Mouse (Mus musculus): Measurements from ENCODE around the gene Mia.

Gene Mia

DNA sequence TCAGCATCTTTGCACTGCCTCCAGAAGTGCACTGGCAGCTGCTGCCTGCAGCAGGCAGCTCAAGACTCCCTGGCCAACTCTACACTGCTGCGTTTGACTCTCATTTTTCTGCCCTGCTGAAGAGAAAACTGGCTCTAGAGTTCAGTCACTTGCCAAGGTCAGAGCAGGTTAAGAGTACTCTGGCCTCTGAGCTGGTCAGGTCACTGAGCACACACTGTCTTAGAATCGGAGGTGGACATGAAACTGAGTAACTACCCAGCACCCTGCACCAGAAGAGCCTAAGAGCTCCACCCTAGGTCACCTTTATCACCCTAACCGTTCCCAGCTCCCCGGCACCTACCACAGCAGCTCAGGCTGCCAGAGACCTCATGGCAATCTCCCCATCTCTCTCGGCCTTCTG, 5.0 kb upstream of the Mia start:
- no peak for DNase-seq (ENCODE audit: low spot score)

DNA sequence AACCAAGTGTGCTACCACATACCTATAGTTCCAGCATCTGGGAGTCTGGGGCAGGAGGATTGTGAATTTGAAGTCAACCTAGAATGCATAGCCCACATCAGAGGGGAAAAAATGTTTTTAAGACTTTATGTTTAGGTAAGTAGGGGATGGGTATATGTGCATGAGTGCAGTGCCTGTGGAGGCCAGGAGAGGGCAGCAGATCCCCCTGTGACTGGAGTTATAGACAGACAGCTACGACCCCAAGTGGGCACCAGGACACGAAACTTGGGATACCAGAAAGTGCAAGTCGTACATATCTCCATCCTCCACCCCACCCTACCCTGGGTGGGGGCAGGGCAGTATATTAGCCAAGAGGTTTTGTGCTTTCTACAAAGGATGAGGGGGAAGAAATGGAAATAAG, 4.0 kb upstream of the Mia start:
- DNase-seq (ENCODE audit: low spot score) = no peak

DNA sequence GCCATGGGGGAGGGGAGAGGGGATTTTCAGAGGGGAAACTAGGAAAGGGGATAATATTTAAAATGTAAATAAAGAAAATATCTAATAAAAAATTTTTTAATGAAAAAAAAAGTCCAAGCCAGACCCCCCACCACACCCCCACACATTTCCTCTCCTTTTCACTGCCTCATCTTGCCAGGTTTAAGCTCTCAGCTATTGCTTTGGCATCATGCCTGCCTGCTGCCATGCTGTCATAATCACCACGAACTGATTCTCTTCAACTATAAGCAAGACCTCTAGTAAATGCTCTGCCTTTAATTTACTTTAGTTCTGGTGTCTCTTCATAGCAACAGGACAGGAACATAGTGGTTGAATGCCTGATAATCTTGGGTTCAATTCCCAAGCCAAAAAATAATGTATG, 1.5 kb upstream of the Mia start:
- no peak for DNase-seq (ENCODE audit: low spot score)

DNA sequence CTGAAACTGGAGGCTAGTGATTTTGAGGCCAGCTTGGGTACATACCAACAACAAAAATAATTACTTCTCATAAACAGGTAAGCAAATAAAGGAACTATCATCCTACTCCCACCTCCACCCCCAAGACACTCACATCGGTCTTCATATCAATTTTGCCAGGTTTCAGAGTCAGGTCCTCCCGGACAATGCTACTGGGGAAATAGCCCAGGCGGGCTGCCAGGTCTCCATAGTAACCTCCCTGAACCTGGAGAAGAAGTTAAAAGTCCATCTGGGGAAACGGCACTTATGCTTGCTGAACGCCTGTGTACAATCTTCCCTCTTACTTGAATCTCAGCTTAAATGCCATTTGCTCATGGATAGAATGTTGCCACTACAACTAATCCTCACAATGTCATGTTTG, 921 bp downstream of the Mia start:
- no peak for DNase-seq (ENCODE audit: low spot score)

DNA sequence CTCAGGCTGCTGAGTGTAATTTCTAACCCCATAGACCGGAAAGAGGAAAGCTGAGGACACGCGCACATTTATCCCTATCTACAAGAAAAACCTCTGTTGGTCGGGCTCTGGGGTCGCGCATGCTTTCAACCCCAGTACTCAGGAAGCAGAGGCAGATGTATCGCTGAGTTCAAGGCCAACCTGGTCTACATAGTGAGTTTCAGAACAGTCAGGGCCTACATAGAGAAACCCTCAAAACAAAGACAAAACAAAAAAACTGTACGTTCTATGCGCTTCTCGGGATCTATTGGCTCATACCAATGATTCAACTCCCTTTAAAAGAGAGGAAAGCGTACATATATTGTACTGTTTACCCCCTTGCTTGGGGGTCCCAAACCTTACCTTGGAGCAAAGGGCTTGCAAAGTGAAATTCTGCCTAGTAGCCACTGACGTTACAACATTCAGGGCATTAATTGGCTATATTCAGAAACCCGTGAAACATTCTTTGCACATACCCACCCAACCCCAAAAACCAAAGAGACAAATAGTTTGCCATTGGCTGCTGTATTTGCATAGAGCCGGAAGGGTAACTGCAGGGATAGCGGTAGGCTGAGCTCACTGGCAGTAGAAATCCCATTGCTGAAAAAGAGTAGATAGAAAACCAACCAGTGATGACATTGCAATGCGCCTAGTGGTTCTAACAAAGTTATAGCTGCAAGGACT, 1.6 kb downstream of the Mia start:
- no peak for DNase-seq (ENCODE audit: low spot score)

DNA sequence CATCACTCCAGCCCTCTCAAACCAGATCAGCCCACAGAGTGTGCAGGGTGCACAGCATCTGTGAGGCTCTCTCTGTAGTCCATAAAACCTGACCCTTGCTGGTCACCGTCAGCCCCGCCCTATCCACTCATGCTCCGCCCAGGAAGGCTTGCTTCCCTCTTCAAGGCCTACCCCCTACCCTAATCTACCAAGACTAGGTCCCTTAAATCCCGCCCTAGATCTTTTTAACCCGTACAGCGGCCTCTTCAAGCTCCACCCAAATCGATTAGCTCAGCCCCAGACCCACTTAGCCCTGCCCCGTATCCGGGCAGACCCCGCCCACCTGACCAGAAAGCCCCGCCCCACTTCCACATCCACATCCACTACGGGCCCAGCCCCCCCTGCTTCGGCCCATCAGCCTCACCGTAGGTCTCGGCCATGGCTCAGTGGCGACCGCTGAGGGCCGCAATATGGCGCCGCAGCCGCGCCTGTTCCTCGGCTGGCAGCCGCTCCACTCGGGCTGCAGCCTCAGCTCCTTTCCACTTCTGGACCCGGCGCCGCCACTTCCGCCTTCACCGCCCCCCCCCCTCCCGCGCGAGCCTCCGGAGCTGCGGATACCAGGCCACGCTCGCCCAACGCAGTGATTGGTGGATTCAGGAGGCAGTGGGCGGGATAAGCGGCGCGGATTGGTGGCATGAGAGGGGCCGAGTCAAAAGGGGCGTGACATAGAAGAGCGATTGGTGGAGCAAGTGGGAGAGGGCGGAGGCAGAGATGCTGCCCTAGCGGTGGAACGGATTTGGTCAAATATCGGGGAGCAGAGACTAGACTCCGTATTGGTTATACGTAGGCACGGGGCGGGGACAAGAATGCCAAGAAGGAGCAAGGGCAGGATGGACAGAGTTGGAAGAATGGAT, 2.4 kb downstream of the Mia start, which contains the start of gene Rab4b:
TSS of gene Rab4b (minus strand) at position 573 of the 893 bp plus-strand sequence.
- DNase-seq (ENCODE audit: low spot score) = peak; percentile 96

DNA sequence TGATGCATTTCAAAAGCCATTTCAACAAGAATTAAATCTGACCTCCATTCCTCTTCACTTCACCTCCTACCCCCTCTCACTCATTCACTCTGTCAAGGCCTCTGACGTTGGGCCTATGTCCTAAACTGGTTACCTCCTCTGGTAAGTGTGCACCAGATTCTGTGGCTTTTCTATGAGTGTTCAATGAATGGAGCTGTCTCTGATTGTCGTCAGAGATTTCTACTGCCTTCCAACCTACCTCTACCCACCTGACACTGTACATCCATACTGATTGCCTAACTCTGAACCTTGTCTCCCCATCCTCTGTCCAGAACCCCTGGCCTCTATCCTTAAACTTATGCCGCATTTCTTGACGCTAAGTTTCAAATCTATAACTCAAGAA, 3.0 kb downstream of the Mia start:
- no peak for DNase-seq (ENCODE audit: low spot score)

DNA sequence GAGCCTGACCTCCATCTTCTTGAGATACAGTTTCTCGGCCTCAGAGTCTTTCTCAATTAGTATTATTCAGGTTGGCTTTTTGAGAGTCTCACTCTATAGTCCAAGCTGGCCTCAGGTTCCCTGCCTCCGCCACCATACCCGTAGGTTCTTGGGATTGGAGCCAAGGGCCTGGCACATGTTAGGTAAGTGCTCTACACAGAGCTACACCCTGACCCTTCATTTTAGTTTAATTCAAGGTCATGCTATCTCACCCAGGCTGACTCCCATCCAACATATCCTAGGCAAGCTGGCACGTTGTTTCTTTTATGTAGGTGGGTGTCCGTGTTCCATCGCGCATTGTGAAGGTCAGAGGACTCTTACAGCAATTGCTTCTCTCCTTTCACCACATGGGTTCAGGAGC, 6.1 kb downstream of the Mia start:
- DNase-seq (ENCODE audit: low spot score) = no peak

DNA sequence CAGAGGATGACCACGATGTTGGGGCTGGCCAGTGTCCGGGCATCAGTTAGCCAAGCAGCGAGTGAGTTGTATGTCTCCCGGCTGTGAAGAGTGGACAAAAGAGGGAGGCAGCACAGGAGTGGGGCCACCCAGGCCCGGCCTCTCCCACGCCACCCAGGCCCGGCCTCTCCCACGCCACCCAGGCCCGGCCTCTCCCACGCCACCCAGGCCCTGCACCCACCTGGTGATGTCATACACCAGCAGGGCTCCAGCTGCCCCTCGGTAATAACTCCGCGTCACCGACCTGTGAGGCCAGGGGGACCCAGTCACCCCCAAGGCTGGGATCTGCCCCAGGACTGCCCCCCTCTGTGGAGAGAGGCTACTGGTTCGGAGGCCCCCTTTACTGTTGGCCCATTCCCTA, 6.5 kb downstream of the Mia start:
- DNase-seq (ENCODE audit: low spot score) = no peak

DNA sequence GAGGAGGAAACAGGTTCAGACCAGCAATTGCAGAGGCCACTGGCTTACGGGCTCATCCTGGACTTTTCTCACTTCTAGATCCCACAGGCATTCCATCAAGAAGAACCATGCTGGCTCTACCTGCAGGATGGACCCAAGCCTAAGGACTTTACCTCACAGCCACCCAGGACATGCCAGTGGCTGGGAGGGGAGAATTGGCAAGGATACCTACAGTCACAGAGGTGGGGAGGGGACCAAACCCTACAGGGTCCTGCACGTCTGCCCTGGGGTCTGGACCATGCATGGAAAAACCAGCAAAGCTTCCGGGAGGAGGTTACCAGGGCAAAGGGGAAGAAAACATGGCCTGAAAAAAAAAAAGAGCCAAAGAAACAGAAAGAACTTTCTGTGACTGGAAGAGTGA, 10.0 kb downstream of the Mia start:
- no peak for DNase-seq (ENCODE audit: low spot score)

DNA sequence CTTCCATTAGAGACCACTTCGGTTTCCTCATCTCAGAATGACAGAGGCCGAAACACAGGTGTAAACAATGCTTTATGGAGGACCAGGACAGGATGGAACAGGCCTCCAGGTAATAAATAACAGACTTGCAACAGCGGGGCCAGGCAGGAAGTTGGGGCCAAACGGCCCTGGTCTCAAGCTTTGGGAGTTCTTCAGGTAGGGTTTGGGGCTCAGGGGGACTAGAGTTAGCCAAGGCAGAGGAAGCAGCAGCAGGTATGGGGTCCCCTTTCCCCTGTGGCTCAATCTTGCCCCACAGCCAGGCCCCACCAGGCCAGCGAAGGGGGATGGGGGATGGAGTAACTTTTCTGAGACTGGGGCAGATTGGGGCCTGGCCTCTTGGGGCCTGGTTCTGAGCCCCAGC, 12.6 kb downstream of the Mia start:
- DNase-seq (ENCODE audit: low spot score) = no peak

DNA sequence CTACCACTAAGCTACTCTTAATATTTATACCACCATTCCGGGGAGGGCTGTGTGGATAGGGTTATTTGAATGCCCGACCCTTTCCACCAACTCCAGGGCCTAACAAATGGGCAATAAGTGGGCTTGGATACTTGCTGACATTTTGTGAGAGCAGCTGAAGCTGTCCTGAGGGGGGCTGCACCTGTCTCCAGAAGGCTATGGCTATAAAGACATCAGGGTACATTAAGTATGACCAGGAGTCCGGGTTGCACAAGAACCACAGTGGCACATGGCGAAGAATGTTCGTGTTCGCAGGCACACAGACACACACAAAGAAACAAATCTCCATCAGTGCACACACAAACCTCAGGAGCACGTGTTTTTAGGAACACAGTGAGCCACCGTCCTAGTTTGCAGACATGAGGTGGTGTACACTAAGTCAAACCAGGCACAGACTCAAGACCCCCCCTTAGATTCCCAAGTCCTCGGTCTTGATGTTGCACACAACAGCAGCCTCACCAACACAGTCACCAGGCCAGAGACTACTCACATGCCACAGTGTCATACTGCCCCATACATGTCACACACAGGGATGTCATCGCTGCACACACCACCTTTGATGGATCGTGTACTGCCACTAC, 13.4 kb downstream of the Mia start:
- DNase-seq (ENCODE audit: low spot score) = no peak

DNA sequence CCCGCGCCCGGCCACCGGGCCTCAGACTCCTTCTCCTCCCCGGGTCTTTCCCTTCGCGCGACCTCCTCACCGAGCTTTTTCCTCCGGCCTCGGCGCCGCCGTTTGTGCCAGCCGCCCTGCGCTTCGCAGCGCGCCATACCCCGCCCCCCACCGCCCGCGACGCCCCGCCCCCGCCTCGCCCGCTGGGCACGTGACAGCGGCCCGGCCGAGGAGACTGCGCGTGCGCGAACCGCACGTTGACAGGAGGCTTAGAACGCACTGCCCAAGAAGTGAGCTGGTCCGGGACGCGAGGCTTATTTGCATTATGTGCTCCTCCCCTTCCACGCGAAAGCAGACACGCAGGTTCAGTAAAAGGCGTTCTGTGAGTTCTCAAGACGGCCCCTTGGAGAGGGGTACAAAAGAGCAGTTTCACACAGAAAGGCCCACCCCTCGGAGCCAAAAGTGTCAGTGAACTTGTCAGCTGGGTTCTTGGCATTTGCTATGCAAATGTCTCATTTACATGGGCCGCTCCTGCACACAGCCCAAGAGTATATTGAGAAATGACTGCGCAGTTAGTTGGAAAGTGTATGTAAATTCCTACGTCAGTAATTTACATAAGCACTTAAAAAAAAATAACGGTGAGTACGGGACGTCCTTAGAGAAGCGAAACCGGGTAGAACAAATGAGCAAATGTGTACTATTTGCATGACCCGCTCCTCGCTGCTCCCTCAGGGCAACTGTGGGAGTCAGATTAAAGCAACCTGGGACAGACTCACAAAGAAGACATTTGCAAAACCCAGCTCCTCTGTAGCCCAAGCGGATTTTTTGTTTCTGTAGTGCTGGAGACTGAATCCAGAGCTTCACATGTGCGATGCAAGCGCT, 14.1 kb downstream of the Mia start, which contains the start of gene Egln2:
TSS of gene Egln2 (minus strand) at position 189 of the 861 bp plus-strand sequence.
- peak; percentile 91 for DNase-seq (ENCODE audit: low spot score)

DNA sequence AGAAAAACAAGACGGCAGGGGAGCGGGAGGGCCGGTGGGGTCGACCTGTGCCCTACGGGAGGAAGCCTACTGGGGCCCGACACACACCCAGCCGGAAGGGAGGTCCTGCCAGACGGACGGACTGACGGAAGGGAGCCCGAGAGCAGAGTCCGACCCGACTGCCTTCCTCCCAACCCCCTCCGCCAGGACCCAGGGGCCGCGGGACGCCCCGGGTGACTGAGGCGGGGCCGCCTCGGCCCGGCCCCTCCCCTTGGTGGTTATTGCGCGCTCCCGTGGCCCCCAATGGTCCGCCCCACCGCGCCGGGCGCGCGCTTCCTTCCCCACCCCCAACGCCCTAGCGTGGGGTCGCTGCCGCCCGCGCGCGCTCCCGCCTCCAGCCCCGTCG, 14.7 kb downstream of the Mia start:
- DNase-seq (ENCODE audit: low spot score) = peak; percentile 76

DNA sequence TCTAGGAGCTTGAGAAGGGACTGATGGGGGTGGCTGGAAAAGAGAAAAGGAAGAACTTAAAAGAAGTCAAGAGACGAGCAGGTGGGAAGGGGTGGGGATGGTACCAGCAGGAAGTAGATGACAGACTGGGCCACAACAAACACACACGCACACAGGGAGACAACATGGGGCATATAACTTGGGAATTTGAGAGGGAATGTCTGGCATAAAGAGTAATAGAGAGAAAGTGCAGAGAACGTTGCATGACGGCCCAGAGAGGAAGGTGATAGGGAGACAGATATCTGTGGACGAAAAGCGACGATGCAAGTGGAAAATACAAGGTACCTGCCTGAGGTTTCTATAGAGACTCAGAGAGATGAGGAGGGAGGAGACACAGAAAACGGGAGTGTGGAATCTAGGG, 15.3 kb downstream of the Mia start:
- DNase-seq (ENCODE audit: low spot score) = no peak

DNA sequence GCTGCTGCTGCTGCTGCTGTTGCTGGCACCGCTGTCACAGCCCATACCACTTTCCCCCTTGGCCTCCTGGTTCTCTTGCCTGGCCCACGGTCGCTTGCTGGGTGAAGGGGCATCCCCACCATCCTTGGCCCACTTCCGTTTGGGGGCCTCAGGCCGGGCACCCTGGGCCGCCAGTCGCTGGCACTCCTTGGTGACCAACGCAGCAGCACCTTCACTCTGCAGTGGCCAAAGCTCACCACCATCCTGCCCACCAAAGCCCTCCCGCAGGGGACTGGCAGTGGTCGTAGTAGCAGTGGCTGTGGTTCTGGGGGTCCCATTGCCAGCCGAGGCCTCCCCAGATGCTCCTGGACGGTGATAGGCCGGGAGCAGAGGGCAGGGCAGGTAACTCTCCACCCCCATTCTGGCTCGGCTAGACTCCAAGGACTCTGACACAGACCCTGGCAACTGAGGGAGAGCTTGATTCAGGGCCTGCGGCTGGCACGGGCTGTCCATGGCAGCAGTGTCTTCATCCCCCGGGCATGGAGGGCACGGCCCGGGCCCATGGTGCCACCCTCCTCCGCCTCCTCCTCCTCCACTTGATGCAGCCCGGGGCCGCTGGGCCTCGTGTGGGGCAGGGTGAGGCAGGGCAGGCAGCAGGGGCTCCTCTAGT, 15.8 kb downstream of the Mia start:
- no peak for DNase-seq (ENCODE audit: low spot score)

DNA sequence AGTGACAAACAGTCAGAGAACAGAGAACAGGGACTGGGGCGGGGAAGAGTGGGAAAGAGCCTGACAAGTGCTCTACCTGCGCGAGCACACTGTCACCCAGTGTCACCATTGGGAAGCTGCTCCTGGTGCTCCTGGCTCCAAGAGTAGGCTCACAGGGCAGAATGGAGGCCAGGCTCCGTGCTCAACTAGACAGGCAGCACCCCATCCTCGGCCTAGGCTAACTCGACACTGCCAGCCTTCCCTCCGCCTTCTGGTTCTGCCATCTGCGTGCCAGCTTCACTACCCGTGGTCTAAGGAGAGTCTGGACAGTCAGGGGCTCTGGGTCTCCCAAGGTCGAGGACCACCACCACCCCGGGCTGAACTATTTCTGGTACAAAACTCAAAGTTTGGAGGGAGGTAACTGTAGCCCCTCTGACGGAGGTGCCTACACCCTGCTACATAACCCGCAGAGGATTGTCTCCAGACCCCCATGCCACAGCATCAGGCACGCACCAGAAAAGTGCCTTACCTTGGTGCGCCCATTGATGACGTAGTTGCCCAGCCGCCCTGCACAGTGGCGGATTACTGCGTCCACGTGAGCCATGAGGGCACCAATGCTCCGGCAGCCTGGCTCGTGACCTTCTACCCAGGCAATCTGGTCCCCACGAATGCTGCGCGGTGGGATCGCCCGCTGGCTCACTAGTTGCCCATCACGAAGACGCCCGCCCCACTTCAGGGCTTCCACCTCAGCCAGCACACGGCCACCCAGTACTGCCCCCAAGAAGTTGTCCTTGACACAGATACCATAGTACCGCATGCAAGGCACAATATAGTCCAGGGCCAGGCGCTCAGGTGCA, 16.6 kb downstream of the Mia start:
- no peak for DNase-seq (ENCODE audit: low spot score)

DNA sequence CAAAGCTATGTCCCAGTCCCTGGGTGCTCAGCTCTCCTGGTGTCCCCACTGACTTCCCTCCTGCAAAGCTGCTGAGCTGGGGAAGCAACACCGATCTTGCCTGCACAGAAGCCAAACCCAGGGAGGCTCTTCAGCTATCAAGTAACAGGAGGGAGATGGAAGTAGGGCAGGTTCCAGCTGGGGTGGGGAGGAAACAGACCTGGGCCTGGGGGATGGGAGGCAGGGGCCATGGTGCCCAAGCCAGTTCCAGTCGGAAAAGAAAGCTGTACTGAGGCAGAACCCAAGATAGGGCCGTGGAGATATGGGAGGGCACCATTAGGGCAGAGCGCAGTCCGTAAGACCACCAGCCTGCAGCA, 17.5 kb downstream of the Mia start:
- DNase-seq (ENCODE audit: low spot score) = no peak

DNA sequence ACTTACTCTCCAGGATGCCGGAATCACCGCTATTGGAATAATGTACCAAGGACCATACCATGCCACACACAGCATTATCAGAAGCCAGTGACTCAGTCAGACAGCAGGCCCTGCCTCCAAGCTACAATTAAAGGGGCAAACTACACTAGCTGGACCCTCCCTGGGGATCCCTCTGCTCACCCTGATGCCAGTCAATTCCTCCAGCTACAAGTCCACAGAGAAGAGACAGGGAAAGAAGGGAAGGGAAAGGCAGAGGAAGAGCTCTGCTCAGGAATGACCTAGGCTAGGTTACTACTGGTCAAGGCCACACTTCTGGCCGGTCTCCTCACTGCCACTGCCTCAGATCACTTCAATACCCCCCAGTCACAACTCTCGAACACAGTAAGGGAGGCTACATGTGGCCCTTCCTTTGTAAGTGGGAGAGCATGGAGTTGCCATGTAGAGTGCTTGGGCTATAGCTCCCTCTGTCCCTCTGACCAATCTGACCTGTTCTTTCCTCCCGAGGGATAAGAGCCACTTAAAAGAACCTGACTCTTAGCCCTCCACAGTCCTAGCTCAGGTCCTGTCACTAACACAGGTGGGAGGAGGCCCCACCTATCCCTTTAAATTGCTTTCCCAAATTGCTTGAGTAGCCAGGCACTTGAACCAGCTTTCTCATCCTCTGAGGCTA, 18.0 kb downstream of the Mia start:
- DNase-seq (ENCODE audit: low spot score) = no peak

DNA sequence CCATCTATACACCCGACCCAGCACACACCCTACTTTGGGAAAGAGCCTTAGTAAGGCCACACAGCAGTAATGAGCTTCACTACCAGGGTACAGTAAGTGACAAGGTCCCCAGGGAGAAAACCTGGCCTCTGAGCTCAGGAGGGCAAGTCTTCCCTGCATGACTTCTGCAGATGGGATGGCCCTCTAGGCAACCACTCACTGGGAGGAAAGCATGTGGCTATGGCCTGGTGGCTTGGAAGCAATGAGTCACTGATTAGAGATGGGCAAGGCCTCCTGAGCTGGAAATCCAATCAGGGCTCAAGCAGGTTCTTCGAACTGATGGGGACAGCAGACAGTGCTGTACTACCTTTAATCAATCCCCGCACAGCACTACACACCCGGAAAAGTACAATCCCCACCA, 19.2 kb downstream of the Mia start:
- no peak for DNase-seq (ENCODE audit: low spot score)

Data from ovary, postnatal 14 days (tissue).